In the genomic region with DNA sequence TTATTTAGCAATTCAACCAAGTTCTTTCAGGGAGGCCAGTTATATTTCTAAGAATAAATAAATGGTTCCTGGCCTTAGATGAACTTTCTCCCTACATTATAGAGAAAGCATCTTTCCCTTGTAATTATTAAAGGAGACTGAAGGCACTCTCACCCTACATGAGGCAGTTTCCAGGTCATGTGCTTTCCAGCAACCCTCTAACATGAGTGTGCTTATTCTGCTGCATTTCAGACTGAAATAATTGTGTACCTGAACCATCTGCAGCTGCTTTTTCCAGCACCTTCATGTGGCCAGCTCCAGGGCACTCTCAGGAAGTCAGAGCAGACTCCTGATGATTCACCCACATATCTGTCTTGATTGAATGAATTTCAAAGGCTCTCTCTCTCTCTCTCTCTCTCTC, we compare ENCODE assay signal across 12 mouse cellular contexts.
"Had no signal": no experiment of that assay in that cellular context is flagged by ENCODE, and none has a peak within 500 bp of the region (broad histone marks: within the 10 kb centered on the region; RNA-seq: fewer than 3 reads in every experiment).

No protein-coding gene starts in this region.

- H3K4me1 ChIP-seq: limb, embryonic 13.5 days; stomach, embryonic 15.5 days had no signal

- H3K27ac ChIP-seq: kidney, postnatal 0 days; limb, embryonic 13.5 days; liver, embryonic 14.5 days; stomach, embryonic 15.5 days had no signal

- H3K4me2 ChIP-seq: limb, embryonic 13.5 days; stomach, embryonic 15.5 days had no signal

- H3K9me3 ChIP-seq: limb, embryonic 13.5 days; stomach, embryonic 15.5 days had no signal

- DNase-seq: kidney, adult 11 months; kidney, adult 9 months; kidney, postnatal 36 days; left cerebral cortex, postnatal 4 days; lung, adult 18-20 months; right cerebral cortex, postnatal 14 days; thymus, adult 2 months; thymus, postnatal 25 days had no signal

- H3K9ac ChIP-seq: limb, embryonic 13.5 days; liver, embryonic 14.5 days; stomach, embryonic 15.5 days had no signal

- H3K4me3 ChIP-seq: limb, embryonic 13.5 days; stomach, embryonic 15.5 days had no signal

- H3K27me3 ChIP-seq: limb, embryonic 13.5 days; stomach, embryonic 15.5 days had no signal

- H3K36me3 ChIP-seq: limb, embryonic 13.5 days; stomach, embryonic 15.5 days had no signal
